Mouse (Mus musculus) liver, embryonic 15.5 days (tissue): ENCODE results near the gene Hpse2. TPM values are rescaled to one million over a fixed set of nuclear protein-coding genes. Genes with fewer than 3 reads are reported as not detected.

Experiments
- ATAC-seq: fragments of 200-750 bp; cut with Nextera tagmentation; 2 replicates; pipeline ENCODE4 v1.8.0; 2017; ENCODE audit warnings: moderate number of reproducible peaks, mild to moderate bottlenecking, moderate library complexity; ENCODE audit not compliant: insufficient read depth
- H3K27ac ChIP-seq: fragments of 300-500 bp; sonication (generic); replicated peaks from 2 replicates; pipeline ENCODE4 v1.5.1; 2015; ENCODE audit warnings: mild to moderate bottlenecking, inconsistent platforms
- H3K27me3 ChIP-seq: fragments of 300-500 bp; sonication (generic); 2 replicates; pipeline ENCODE4 v1.6.1; 2015; ENCODE audit warnings: mild to moderate bottlenecking, inconsistent platforms
- H3K36me3 ChIP-seq: fragments of 300-500 bp; sonication (generic); replicated peaks from 2 replicates; pipeline ENCODE4 v1.6.1; 2015; ENCODE audit warnings: moderate library complexity, mild to moderate bottlenecking, inconsistent platforms
- H3K4me1 ChIP-seq: fragments of 300-500 bp; sonication (generic); replicated peaks from 2 replicates; pipeline ENCODE4 v1.6.1; 2015; ENCODE audit warnings: inconsistent platforms
- H3K4me2 ChIP-seq: fragments of 300-500 bp; sonication (generic); 2 replicates; pipeline ENCODE4 v1.6.1; 2015; ENCODE audit warnings: moderate library complexity, mild to moderate bottlenecking, inconsistent platforms
- H3K4me3 ChIP-seq: fragments of 300-500 bp; sonication (generic); replicated peaks from 2 replicates; pipeline ENCODE4 v1.5.1; 2015; ENCODE audit warnings: mild to moderate bottlenecking, inconsistent platforms
- H3K9ac ChIP-seq: fragments of 300-500 bp; sonication (generic); 2 replicates; pipeline ENCODE4 v1.6.1; 2015; ENCODE audit warnings: moderate library complexity, mild to moderate bottlenecking, inconsistent platforms
- H3K9me3 ChIP-seq: fragments of 300-500 bp; sonication (generic); replicated peaks from 2 replicates; pipeline ENCODE4 v1.6.1; 2016; ENCODE audit warnings: inconsistent platforms
- WGBS: fragments of 180-500 bp; shearing (Covaris S2); methylation state at CpG from one replicate; pipeline ENCODE4 v1.1.7; 2015; ENCODE audit warnings: mixed read lengths; ENCODE audit not compliant: insufficient replicate concordance; 5-methylcytosine and 5-hydroxymethylcytosine counted together
- polyA plus RNA-seq: library from polyadenylated mRNA; unstranded; fragments of >200 nt; fragmentation: Nextera tagmentation; extraction: Ambion mirVana; gene quantifications from 2 replicates; pipeline ENCODE4 v1.2.1, GENCODE M21; 2015

Gene Hpse2
- polyA plus RNA-seq, 1 experiment from 2014 or later: not detected

DNA sequence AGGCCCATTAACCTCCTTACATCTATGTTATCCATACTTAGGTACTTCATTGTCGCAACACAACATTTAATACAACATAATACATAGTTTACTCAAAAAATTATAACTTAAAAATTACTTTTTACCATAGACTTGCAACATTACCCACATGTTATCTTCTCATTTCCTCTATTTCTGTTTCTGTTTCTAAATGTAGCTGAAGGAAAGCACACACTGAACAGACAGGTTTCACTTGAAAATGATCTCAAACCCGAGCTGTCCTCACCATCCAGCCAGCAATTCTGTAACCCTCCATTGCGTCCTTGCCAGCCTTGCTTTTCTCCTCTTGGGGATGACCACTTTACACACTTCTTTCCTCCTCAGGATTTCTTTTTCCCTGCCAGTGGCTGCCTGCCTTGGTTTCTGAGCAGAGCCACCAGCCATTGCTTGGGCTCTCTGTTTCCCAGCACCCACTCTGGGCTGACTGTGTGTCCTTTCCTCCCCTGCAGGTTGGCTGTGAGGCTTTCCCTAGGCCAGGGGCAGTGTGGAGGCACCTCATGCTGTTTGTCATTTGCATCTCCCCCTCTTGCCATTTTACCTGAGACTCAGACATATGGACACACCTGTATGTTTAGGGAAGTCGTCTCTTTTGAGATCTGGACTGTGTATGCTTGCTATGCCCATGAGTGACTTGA lies 548.4 kb downstream of the Hpse2 start:
- H3K27me3 ChIP-seq: no peaks in the 10 kb centered on the region
- H3K4me2 ChIP-seq: no peak overlapping the region
- H3K9ac ChIP-seq: no peak overlapping the region
- no peak for ATAC-seq
- no peaks in the 10 kb centered on the region for H3K4me1 ChIP-seq
- H3K4me3 ChIP-seq: no peak overlapping the region
- WGBS: 49% methylated on average over 4 of the region's 4 CpGs
- no peaks in the 10 kb centered on the region for H3K36me3 ChIP-seq
- H3K27ac ChIP-seq: no peak overlapping the region
- no peaks in the 10 kb centered on the region for H3K9me3 ChIP-seq

GRCm38 (mm10) chr19:42839118-42839517 lies 549.0 kb downstream of the Hpse2 start:
- Histone ChIP-seq H3K27me3 (no peaks in the 10 kb centered on the region), H3K27ac (no peak overlapping the region), H3K9ac (no peak overlapping the region), H3K9me3 (no peaks in the 10 kb centered on the region), H3K4me1 (no peaks in the 10 kb centered on the region), H3K4me2 (no peak overlapping the region), H3K4me3 (no peak overlapping the region), H3K36me3 (no peaks in the 10 kb centered on the region)
- no peak for ATAC-seq
- 36% methylated on average over 2 of the region's 2 CpGs for WGBS

- Histone ChIP-seq H3K9me3 (no peaks in the 10 kb centered on the region), H3K27ac (no peak overlapping the region), H3K9ac (no peak overlapping the region), H3K27me3 (no peaks in the 10 kb centered on the region), H3K4me3 (no peak overlapping the region), H3K4me1 (no peaks in the 10 kb centered on the region), H3K4me2 (no peak overlapping the region), H3K36me3 (no peaks in the 10 kb centered on the region)
- 57% methylated on average over 2 of the region's 2 CpGs for WGBS
- no peak for ATAC-seq
Measured at GRCm38 (mm10) chr19:42838271-42838670, 549.9 kb downstream of the Hpse2 start.

GRCm38 (mm10) chr19:42837591-42837990 lies 550.6 kb downstream of the Hpse2 start:
- Histone ChIP-seq H3K4me2 (no peak overlapping the region), H3K27me3 (no peaks in the 10 kb centered on the region), H3K9me3 (no peaks in the 10 kb centered on the region), H3K27ac (no peak overlapping the region), H3K4me1 (no peaks in the 10 kb centered on the region), H3K36me3 (no peaks in the 10 kb centered on the region), H3K9ac (no peak overlapping the region), H3K4me3 (no peak overlapping the region)
- no peak for ATAC-seq
- 68% methylated on average over 10 of the region's 10 CpGs for WGBS

- H3K4me3 ChIP-seq: no peak overlapping the region
- H3K27me3 ChIP-seq: no peaks in the 10 kb centered on the region
- no peaks in the 10 kb centered on the region for H3K36me3 ChIP-seq
- H3K27ac ChIP-seq: no peak overlapping the region
- H3K4me1 ChIP-seq: no peaks in the 10 kb centered on the region
- WGBS: 63% methylated on average over 7 of the region's 7 CpGs
- no peak overlapping the region for H3K9ac ChIP-seq
- H3K4me2 ChIP-seq: no peak overlapping the region
- no peak for ATAC-seq
- no peaks in the 10 kb centered on the region for H3K9me3 ChIP-seq
Measured at GRCm38 (mm10) chr19:42833126-42833525, 555.0 kb downstream of the Hpse2 start.

DNA sequence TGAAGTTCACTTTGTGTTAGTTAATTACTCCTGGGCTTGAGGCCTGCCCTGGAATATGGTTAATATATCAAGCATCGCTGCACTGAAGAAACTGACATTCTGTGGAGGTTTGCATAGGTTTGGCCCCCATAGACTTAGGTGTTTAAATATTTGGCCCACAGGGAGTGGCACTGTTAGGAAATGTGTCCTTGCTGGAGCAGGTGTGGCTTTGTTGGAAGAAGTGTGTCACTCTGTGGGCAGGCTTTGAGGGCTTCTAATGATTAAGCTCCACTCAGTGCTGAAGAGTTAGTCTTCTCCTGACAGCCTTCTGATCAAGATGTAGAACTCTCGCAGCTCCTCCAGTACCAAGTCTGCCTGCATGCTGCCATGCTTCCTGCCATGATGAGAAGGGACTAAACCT lies 555.9 kb downstream of the Hpse2 start:
- no peak for ATAC-seq
- Histone ChIP-seq H3K27ac (no peak overlapping the region), H3K4me1 (no peaks in the 10 kb centered on the region), H3K36me3 (no peaks in the 10 kb centered on the region), H3K9me3 (no peaks in the 10 kb centered on the region), H3K4me3 (no peak overlapping the region), H3K9ac (no peak overlapping the region), H3K27me3 (no peaks in the 10 kb centered on the region), H3K4me2 (no peak overlapping the region)
- 60% methylated on average over 2 of the region's 2 CpGs for WGBS

DNA sequence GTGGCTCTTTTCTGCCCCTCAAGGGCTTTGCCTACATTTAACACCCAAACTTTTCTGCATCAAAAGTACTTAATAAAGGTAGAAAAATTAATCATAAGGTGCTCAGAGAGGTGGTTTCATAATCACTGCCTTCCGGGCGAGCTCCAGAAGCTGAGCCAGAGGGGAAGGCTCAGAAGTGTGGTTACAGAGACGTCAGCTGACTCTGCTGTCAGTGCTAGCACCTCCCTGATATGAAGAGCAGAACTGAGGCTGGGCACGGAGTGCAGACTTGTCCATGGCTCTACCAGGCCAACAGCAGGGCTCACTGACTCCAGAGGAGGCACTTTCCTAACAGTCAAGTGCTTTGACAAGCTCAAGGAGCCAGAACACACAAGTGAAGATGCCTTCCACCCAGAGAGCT lies 559.0 kb downstream of the Hpse2 start:
- Histone ChIP-seq H3K4me3 (no peak overlapping the region), H3K27ac (no peak overlapping the region), H3K9ac (no peak overlapping the region), H3K9me3 (no peaks in the 10 kb centered on the region), H3K4me2 (no peak overlapping the region), H3K4me1 (no peaks in the 10 kb centered on the region), H3K27me3 (no peaks in the 10 kb centered on the region), H3K36me3 (no peaks in the 10 kb centered on the region)
- 26% methylated on average over 4 of the region's 4 CpGs for WGBS
- no peak for ATAC-seq

GRCm38 (mm10) chr19:42827843-42828242 lies 560.3 kb downstream of the Hpse2 start:
- no peaks in the 10 kb centered on the region for H3K9me3 ChIP-seq
- no peak for ATAC-seq
- no peaks in the 10 kb centered on the region for H3K4me1 ChIP-seq
- H3K27me3 ChIP-seq: no peaks in the 10 kb centered on the region
- H3K36me3 ChIP-seq: no peaks in the 10 kb centered on the region
- H3K27ac ChIP-seq: no peak overlapping the region
- 60% methylated on average over 3 of the region's 3 CpGs for WGBS
- no peak overlapping the region for H3K9ac ChIP-seq
- H3K4me2 ChIP-seq: no peak overlapping the region
- H3K4me3 ChIP-seq: no peak overlapping the region

GRCm38 (mm10) chr19:42820109-42820508 lies 568.0 kb downstream of the Hpse2 start:
- no peak overlapping the region for H3K9ac ChIP-seq
- ATAC-seq: no peak
- no peaks in the 10 kb centered on the region for H3K4me1 ChIP-seq
- no peak overlapping the region for H3K4me3 ChIP-seq
- no peak overlapping the region for H3K27ac ChIP-seq
- H3K36me3 ChIP-seq: no peaks in the 10 kb centered on the region
- no peak overlapping the region for H3K4me2 ChIP-seq
- WGBS: 40% methylated on average over 5 of the region's 5 CpGs
- H3K9me3 ChIP-seq: no peaks in the 10 kb centered on the region
- no peaks in the 10 kb centered on the region for H3K27me3 ChIP-seq

- Histone ChIP-seq H3K9me3 (no peaks in the 10 kb centered on the region), H3K27me3 (no peaks in the 10 kb centered on the region), H3K4me1 (no peaks in the 10 kb centered on the region), H3K27ac (no peak overlapping the region), H3K4me2 (no peak overlapping the region), H3K9ac (no peak overlapping the region), H3K36me3 (no peaks in the 10 kb centered on the region), H3K4me3 (no peak overlapping the region)
- no peak for ATAC-seq
- WGBS: 36% methylated on average over 2 of the region's 2 CpGs
Measured at GRCm38 (mm10) chr19:42817761-42818160, 570.4 kb downstream of the Hpse2 start.

GRCm38 (mm10) chr19:42816261-42816660 lies 571.9 kb downstream of the Hpse2 start:
- 74% methylated on average over 2 of the region's 2 CpGs for WGBS
- H3K36me3 ChIP-seq: no peaks in the 10 kb centered on the region
- ATAC-seq: no peak

DNA sequence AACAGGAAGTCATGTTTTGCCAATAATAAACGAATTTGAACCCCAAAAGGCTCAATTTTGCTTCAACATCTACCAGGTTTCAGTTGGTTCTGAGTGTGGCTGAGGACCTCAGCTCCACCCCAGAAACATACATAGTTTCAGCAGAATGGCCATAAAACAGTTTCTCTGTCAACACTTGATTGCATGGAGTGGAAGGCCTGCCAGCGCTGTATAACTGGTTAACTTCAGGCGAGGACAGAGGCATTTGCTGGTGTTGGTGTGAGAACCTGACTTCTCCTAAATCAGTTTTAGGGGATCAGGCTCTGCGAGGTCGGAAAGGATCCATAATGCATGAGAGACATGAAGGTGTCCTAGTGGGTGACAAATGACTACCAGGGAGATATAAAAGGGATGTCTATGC lies 578.0 kb downstream of the Hpse2 start:
- H3K4me3 ChIP-seq: no peak overlapping the region
- H3K4me2 ChIP-seq: no peak overlapping the region
- no peaks in the 10 kb centered on the region for H3K4me1 ChIP-seq
- H3K9ac ChIP-seq: no peak overlapping the region
- no peaks in the 10 kb centered on the region for H3K9me3 ChIP-seq
- WGBS: 55% methylated on average over 5 of the region's 5 CpGs
- H3K27me3 ChIP-seq: no peaks in the 10 kb centered on the region
- no peaks in the 10 kb centered on the region for H3K36me3 ChIP-seq
- H3K27ac ChIP-seq: no peak overlapping the region
- no peak for ATAC-seq

More at GRCm38 (mm10) chr19:42816261-42816660, 571.9 kb downstream of the Hpse2 start:
- Histone ChIP-seq H3K4me2 (no peak overlapping the region), H3K27ac (no peak overlapping the region), H3K4me3 (no peak overlapping the region), H3K9me3 (no peaks in the 10 kb centered on the region), H3K4me1 (no peaks in the 10 kb centered on the region), H3K27me3 (no peaks in the 10 kb centered on the region), H3K9ac (no peak overlapping the region)
